Mouse (Mus musculus): ENCODE results near the gene Eef1a2.

Eef1a2 gene

GRCm38 (mm10) chr2:181158471-181158870, 1.7 kb upstream of the Eef1a2 start:
- no peak for DNase-seq (ENCODE audit: low spot score in 2 of 2)

GRCm38 (mm10) chr2:181157716-181158302, 995 bp upstream of the Eef1a2 start:
- no peak for DNase-seq (ENCODE audit: low spot score in 2 of 2)

GRCm38 (mm10) chr2:181157180-181157579, 366 bp upstream of the Eef1a2 start:
- DNase-seq (ENCODE audit: low spot score in 2 of 2): no peak

- DNase-seq (ENCODE audit: low spot score in 2 of 2): no peak
Measured at GRCm38 (mm10) chr2:181155801-181156200, 1.0 kb downstream of the Eef1a2 start.

GRCm38 (mm10) chr2:181154831-181155415, 1.9 kb downstream of the Eef1a2 start:
- DNase-seq (ENCODE audit: low spot score in 2 of 2): no peak

- DNase-seq (ENCODE audit: low spot score in 2 of 2): no peak
Measured at GRCm38 (mm10) chr2:181154361-181154760, 2.5 kb downstream of the Eef1a2 start.

GRCm38 (mm10) chr2:181153837-181154236, 3.0 kb downstream of the Eef1a2 start:
- peak in 1 of 2 experiments; percentile 45 for DNase-seq (ENCODE audit: low spot score in 2 of 2)

- no peak for DNase-seq (ENCODE audit: low spot score in 2 of 2)
Measured at GRCm38 (mm10) chr2:181153131-181153530, 3.7 kb downstream of the Eef1a2 start.

GRCm38 (mm10) chr2:181152701-181153100, 4.1 kb downstream of the Eef1a2 start:
- DNase-seq (ENCODE audit: low spot score in 2 of 2): no peak

- DNase-seq (ENCODE audit: low spot score in 2 of 2): no peak
Measured at GRCm38 (mm10) chr2:181150281-181150680, 6.5 kb downstream of the Eef1a2 start.

- DNase-seq (ENCODE audit: low spot score in 2 of 2): no peak
Measured at GRCm38 (mm10) chr2:181148318-181148955, 8.4 kb downstream of the Eef1a2 start.

- DNase-seq (ENCODE audit: low spot score in 2 of 2): no peak
Measured at GRCm38 (mm10) chr2:181147546-181148317, 9.1 kb downstream of the Eef1a2 start.

- no peak for DNase-seq (ENCODE audit: low spot score in 2 of 2)
Measured at GRCm38 (mm10) chr2:181146976-181147545, 9.8 kb downstream of the Eef1a2 start.

- no peak for DNase-seq (ENCODE audit: low spot score in 2 of 2)
Measured at GRCm38 (mm10) chr2:181144675-181145074, 12.1 kb downstream of the Eef1a2 start.

- DNase-seq (ENCODE audit: low spot score in 2 of 2): no peak
Measured at GRCm38 (mm10) chr2:181143509-181144276, 13.1 kb downstream of the Eef1a2 start.

- DNase-seq (ENCODE audit: low spot score in 2 of 2): no peak
Measured at GRCm38 (mm10) chr2:181142703-181143135, 14.1 kb downstream of the Eef1a2 start.

GRCm38 (mm10) chr2:181139641-181140193, 17.1 kb downstream of the Eef1a2 start:
- DNase-seq (ENCODE audit: low spot score in 2 of 2): no peak

GRCm38 (mm10) chr2:181136934-181137333, 19.9 kb downstream of the Eef1a2 start:
- peak in 1 of 2 experiments; percentile 26 for DNase-seq (ENCODE audit: low spot score in 2 of 2)

- DNase-seq (ENCODE audit: low spot score in 2 of 2): no peak
Measured at GRCm38 (mm10) chr2:181135446-181135818, 21.4 kb downstream of the Eef1a2 start.

GRCm38 (mm10) chr2:181134591-181135445, 22.0 kb downstream of the Eef1a2 start, which contains the start of gene Kcnq2:
Gene Kcnq2 (minus strand): TSS chr2:181135300.
- DNase-seq (ENCODE audit: low spot score in 2 of 2): no peak

All from spleen, postnatal 10 days (tissue).